Mouse (Mus musculus) brain, embryonic 14.5 days (tissue): ENCODE measurements around the gene Vwa7. TPM values are rescaled to one million over a fixed set of nuclear protein-coding genes. Genes with fewer than 3 reads are reported as not detected.
"Not testable (repeated sequence)": the region's sequence is repeated elsewhere in the genome, so short reads cannot be mapped to it uniquely, and the experiment has no call there.

Experiments
- DNase-seq: peaks from one replicate; pipeline ENCODE4 v3.0.0-alpha.2; 2011; ENCODE audit warnings: low read depth
- CTCF ChIP-seq: fragments of 200-500 bp; IDR thresholded peaks from 2 replicates; pipeline ENCODE4 v1.5.1; 2012; ENCODE audit warnings: inconsistent platforms, mild to moderate bottlenecking, moderate library complexity, borderline replicate concordance; ENCODE audit not compliant: insufficient read depth, insufficient read length; ENCODE audit errors: extremely low read depth
- POLR2A ChIP-seq: fragments of 200-500 bp; IDR thresholded peaks from 2 replicates; pipeline ENCODE4 v1.6.1; 2012; ENCODE audit warnings: mild to moderate bottlenecking, inconsistent platforms, borderline replicate concordance; ENCODE audit not compliant: poor library complexity, insufficient read depth, insufficient read length, severe bottlenecking; ENCODE audit errors: extremely low read depth
- polyA plus RNA-seq: library from polyadenylated mRNA; depleted of rRNA; stranded (reverse); fragments of >200 nt; gene quantifications from 2 replicates; pipeline ENCODE4 v1.2.3, GENCODE M21; 2012

The Vwa7 gene
- polyA plus RNA-seq, 1 experiment, result 0.49 TPM

GRCm38 (mm10) chr17:35028315-35028714 lies 11.9 kb downstream of the Vwa7 start:
- DNase-seq, result peak; percentile 24
- no peak for TF ChIP-seq CTCF
- no peak for TF ChIP-seq POLR2A

GRCm38 (mm10) chr17:35029691-35030532 lies 13.5 kb downstream of the Vwa7 start:
- TF ChIP-seq POLR2A (no peak), CTCF (peak; percentile 58; the same call in 1 of the 2 replicates)
- DNase-seq, result peak; percentile 45

- TF ChIP-seq CTCF, result no peak
- no peak for TF ChIP-seq POLR2A
- no peak for DNase-seq
Measured at GRCm38 (mm10) chr17:35031272-35031671, 14.9 kb downstream of the Vwa7 start.

- no peak for DNase-seq
- TF ChIP-seq POLR2A (no peak), CTCF (no peak)
Measured at GRCm38 (mm10) chr17:35031880-35032279, 15.5 kb downstream of the Vwa7 start.

GRCm38 (mm10) chr17:35032323-35032870 lies 16.0 kb downstream of the Vwa7 start:
- no peak for TF ChIP-seq CTCF
- no peak for TF ChIP-seq POLR2A
- no peak for DNase-seq

- not testable (repeated sequence) for DNase-seq
Measured at GRCm38 (mm10) chr17:35033703-35034102, 17.3 kb downstream of the Vwa7 start.

GRCm38 (mm10) chr17:35034896-35035295 lies 18.5 kb downstream of the Vwa7 start:
- TF ChIP-seq POLR2A (no peak), CTCF (no peak)
- DNase-seq, result no peak

- TF ChIP-seq CTCF (no peak), POLR2A (no peak)
- DNase-seq, result no peak
Measured at GRCm38 (mm10) chr17:35039121-35039873, 22.9 kb downstream of the Vwa7 start.

- TF ChIP-seq CTCF (no peak), POLR2A (no peak)
- no peak for DNase-seq
Measured at GRCm38 (mm10) chr17:35043794-35044193, 27.4 kb downstream of the Vwa7 start.

- DNase-seq, result no peak
- TF ChIP-seq CTCF (no peak), POLR2A (no peak)
Measured at GRCm38 (mm10) chr17:35044904-35045806, 28.8 kb downstream of the Vwa7 start.

- no peak for DNase-seq
- TF ChIP-seq POLR2A (no peak), CTCF (no peak)
Measured at GRCm38 (mm10) chr17:35045807-35046680, 29.7 kb downstream of the Vwa7 start.
